Mouse (Mus musculus) heart, adult 18-20 months (tissue): ENCODE measurements around the gene Notch3. TPM values are rescaled to one million over a fixed set of nuclear protein-coding genes. Genes with fewer than 3 reads are reported as not detected.
A peak's percentile ranks its signal among the peaks of the same experiment; 100 is the strongest.
"Not testable (repeated sequence)": the region's sequence is repeated elsewhere in the genome, so short reads cannot be mapped to it uniquely, and the experiment has no call there.

ENCODE experiments used
- DNase-seq, 2 experiments: peaks; one replicate each; pipeline ENCODE4 v3.0.0; 2021 to 2022; ENCODE audit warnings: mixed read lengths in 1 of 2
- long read RNA-seq, 2 experiments: library from polyadenylated mRNA; stranded (forward); transcript quantifications; one replicate each; pipeline ENCODE4 v2.0.0; 2021
- total RNA-seq, 2 experiments: library from RNA; stranded (reverse); gene quantifications; 2 replicates each; pipeline ENCODE4 v1.2.3; 2021

Gene Notch3
- total RNA-seq, result 10 to 100 TPM; 20.5 to 24.5 TPM
- long read RNA-seq, experiment 1, partial matches to known transcripts, result 4 of 10 reads
- long read RNA-seq, experiment 1, other reads (novel, unspliced or antisense), result 6 of 10 reads
- long read RNA-seq, experiment 2, full-length matches to known transcripts, result 1 of 5 reads
- long read RNA-seq, experiment 2, partial matches to known transcripts, result 1 of 5 reads
- long read RNA-seq, experiment 2, other reads (novel, unspliced or antisense), result 3 of 5 reads

DNA sequence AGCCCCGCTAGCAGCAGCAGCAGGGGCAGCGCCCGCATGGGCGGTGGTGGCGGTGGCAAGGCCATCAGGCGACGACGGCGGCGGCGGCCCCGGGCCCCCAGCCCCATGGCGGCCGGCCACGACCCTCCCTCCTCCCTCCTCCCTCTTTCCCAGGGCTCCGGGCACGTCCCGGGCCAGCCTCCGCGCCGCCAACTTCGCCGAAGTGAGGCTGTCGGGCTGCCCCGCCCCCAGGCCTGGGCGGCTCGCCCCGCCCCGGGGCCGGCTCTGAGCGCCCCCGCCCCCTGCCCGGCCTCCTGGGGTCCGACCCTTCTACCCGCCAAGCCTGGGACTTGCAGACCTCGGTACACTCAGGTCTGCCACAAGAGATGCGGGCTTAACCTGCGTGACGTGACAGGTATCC lies at the start of gene Notch3:
TSS of gene Notch3 (minus strand) at position 166 of the 400 bp plus-strand sequence.
- DNase-seq, result peak; percentile 58 to 63

DNA sequence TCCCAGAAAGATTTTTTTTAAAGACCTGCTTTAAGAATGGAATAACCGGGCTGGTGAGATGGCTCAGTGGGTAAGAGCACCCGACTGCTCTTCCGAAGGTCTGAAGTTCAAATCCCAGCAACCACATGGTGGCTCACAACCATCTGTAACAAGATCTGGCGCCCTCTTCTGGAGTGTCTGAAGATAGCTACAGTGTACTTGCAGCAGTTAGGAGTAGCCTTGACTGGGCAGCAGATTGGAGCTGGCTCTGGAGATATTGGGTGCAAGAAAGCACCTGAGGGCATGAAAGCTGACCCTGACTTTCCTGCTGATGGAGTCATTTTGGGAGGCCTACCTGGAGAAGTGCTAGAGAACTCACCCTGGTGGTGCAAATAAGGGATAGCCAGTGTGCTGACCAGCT lies 48.9 kb upstream of the Notch3 start:
- DNase-seq, result not testable (repeated sequence)

DNA sequence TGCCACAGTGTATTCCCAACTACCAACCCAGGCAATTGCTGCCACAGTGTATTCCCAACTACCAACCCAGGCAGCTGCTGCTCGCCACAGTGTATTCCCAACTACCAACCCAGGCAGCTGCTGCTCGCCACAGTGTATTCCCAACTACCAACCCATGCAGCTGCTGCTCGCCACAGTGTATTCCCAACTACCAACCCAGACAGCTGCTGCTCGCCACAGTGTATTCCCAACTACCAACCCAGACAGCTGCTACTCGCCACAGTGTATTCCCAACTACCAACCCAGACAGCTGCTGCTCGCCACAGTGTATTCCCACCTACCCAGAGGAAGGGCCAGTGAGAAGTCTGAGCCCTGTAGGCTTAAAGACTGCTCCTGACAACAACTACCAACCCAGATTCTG lies 44.9 kb upstream of the Notch3 start:
- not testable (repeated sequence) for DNase-seq

- DNase-seq, result peak; percentile 71 to 85
Measured at GRCm38 (mm10) chr17:32209752-32210151, 43.1 kb upstream of the Notch3 start.

GRCm38 (mm10) chr17:32209144-32209543 lies 42.5 kb upstream of the Notch3 start:
- peak; percentile 67 to 70 for DNase-seq

DNA sequence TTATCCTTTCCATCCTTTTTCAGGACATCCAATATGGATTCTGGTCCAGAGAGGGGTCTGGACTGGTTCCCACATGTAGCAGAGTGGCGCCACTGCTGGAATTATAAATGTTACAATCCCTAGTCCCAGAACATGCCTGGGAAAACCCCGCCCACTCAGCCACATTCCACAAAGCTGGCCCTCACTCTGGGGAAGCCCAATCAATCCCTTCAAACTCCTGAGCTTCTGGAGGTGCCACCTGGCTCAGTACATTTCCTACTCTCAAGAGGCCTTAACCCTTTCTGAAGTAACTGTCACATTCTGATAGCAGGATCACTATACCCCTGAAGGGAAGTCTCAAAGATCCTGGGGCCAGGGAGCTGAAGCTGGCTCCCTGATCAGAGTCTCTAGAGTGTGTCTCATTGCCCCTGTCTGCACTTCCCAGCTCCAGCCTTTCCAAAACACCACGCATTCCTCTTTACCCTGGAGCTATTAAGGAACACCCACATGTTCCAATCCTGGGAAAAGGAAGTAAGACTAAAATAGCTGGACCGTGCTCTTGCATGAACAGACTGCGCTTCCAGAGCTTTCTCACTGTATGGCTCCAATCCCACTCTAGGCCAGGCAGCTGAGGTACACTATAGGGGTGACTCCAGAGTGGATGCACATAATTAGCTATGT lies 41.1 kb upstream of the Notch3 start:
- DNase-seq, result peak; percentile 81 to 82

DNA sequence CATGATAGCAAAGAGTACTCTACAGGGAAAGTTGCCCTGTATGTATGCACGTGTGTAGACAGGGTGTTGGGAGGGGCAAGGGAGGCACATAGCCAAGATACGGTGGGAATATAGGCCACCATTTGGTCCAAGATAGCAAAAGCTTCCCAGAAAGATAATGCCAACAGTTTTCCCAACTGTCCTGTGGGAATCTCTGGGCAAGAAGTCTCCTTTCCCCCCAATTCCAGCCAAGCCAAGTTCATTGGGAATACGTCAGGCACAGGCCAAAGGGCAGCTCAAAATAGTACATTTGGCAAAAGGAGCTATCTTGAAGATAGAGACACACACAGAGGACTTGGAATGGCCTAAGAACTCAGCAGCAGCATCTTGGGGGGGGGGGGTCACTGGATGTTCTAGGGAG lies 38.7 kb upstream of the Notch3 start:
- peak; percentile 59 to 63 for DNase-seq

DNA sequence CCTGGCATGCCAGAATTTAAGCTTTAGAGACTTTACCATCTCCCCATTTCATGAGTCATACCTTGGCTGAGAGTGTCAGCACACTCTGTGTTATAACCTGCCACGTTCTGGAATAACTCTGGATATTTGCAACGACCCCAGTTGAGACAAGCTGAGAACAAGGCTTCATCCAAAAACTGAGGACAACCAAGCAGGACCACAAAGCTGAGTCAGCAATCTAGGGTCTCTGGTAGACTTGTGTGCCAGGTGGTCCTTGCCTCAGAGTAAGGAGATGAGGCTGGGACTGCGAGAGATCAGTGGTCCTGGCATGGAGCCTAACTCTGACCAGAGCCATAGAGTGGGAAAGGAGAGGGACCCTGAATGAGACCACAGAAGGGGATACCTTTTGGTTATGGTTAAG lies 36.3 kb upstream of the Notch3 start:
- no peak for DNase-seq

- DNase-seq, result no peak
Measured at GRCm38 (mm10) chr17:32201086-32201485, 34.4 kb upstream of the Notch3 start.

- no peak for DNase-seq
Measured at GRCm38 (mm10) chr17:32199796-32200195, 33.1 kb upstream of the Notch3 start.

DNA sequence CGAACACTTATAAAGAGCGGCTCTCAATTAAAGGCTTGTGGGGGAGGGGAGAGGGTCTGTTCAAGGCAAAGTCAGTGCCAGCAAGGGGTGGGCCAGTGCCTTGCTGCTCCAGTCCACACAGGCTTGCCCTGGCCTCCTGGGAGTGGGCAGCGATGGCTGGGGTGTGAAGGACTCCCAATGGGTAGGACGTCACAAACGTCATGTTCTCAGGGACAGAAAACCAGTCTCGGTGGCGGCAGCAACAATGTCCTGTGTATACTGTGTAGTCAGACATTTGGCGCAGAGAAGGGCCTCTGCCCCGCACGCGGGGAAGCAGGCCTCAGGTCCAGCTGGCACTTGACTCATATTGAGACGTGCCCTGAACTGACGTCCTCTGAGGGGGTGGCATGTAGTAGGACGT lies 30.5 kb upstream of the Notch3 start:
- no peak for DNase-seq

GRCm38 (mm10) chr17:32195725-32196124 lies 29.1 kb upstream of the Notch3 start:
- DNase-seq, result no peak

- DNase-seq, result no peak
Measured at GRCm38 (mm10) chr17:32193010-32193409, 26.4 kb upstream of the Notch3 start.

DNA sequence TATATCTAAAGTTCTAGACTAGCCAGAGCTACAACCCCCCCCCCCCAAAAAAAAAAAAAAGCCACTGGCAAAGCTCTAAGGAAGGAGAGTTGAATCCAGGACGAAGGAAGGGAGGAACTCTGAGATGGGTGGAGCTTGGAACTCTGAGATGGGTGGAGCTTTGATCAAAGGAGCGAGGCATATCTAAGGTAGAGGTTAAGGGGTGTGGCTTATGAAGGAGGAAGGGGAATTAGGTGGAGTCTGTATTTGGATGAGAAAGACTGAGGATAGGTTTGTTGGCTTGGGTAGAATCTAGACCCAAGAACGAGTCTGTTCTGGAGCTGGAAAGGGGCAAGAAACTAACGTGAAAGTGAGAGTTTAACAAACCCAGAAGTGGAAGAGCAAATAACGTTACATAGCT lies 23.2 kb upstream of the Notch3 start:
- no peak for DNase-seq

DNA sequence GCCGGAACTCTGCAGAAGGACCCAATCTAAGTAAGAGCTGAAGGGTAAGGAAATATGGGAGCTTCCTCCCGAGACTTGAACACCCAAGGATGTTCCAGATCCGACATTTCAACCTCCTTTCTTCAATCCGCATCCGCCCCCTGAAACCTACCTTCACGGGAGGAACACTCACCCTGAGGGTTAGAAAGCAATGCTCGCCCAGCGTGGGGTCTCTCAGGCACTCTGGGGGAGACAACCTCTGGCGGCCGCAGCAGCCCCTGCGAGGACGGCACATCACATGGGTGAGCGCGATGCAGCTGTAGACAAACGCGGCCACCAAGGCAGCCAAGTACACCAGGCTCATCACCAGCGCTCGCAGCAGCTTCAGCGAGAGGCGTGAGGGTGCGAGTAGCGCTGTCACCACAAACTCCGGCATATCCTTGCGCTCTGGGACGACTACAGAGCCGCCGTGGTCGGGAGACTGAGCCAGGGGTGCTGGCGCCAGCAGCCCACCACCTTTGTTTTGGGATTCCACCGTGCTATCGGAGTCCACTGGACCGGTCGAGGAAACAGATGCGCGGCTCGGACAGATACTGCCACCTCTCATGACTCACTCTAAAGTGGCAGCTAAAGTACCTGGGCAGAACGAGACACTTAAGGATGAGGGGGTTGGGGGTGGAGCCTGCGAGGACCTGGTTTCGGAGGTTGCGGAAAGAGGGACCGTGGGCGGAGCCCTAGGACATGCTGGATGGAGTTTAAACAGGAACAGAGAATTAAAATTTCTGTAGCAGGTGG lies 22.4 kb upstream of the Notch3 start, which contains the start of gene Ephx3:
TSS of gene Ephx3 (minus strand) at position 687 of the 774 bp plus-strand sequence.
- DNase-seq, result no peak

DNA sequence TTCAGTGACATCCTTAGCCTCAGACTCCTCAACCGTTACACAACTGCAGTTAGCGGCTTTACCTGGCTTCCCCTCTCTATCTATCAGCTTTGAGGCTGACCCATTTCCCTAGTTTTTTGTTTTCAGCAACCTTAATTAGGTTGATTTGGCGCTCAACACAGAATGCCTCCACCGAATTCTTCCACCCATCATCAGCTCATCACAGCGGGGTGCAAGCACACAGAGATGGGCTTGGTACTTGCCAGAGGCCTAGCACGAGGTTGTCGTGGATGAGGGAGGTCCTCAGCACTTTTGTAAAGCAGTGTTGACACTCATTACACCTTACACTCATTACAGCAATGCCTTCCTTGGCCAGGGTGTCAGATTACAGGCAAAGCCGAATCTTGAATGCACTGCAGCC lies 16.4 kb upstream of the Notch3 start:
- no peak for DNase-seq

- no peak for DNase-seq
Measured at GRCm38 (mm10) chr17:32179621-32180491, 13.2 kb upstream of the Notch3 start.

GRCm38 (mm10) chr17:32176919-32177318 lies 10.3 kb upstream of the Notch3 start:
- DNase-seq, result no peak

GRCm38 (mm10) chr17:32173166-32173565 lies 6.5 kb upstream of the Notch3 start:
- DNase-seq, result peak; percentile 86 to 88

DNA sequence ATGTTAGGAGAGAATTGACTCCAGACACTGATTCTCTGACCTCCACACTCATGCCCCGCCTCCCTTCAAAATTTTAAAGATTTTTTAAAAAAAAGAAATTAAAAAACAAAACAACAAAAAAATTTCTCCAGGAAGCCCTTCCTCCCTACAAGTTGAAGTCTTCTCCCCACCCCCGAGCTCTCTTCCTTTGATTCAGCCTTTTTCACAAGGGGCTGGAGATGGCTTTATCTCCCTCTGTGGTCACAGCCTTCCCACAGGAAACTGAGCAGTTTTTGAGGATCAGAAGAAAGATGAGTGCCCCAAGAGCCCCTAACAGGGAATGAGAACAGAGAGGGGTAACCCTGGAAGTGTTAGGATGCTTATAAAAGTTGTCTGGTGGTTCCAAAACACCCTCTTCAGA lies 5.8 kb upstream of the Notch3 start:
- peak; percentile 15 to 27 for DNase-seq

DNA sequence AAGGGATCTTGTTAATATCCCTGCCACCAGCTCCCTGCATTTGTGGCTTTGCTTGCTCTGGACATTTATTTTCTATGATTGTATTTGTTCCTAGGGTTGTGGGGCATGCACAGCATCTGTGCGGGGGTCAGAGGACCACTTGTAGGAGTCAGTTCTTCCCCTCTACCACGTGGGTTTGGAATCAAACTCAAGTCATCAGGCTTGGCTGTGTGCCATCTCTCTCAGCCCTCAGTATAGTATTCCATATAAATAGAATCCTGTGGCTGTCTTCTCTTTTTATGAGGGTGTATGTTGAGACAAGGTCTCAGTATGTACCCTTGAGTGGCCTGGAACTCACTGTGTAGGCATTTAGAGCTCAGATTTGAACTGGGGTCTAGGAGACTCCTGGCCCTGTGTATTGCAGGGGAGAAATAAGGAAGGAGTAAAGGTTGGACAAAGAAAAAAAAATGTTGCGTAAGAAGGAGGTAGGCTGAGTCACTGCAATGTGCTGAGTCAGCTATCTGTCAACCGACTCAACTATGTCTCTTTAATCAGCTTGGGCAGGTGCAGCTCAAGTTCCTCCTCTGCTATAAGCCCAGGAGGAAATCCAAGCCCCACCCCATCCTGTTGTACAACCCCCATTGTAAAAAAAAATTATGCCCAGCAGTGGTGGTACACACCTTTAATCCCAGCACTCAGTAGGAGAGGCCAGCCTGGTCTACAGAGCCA lies 3.0 kb upstream of the Notch3 start:
- DNase-seq, result no peak
